Mouse (Mus musculus) cortical plate, adult 2 months (tissue): ENCODE results near the gene Mapk8.

ENCODE experiments used
- CTCF ChIP-seq: fragments of 200-500 bp; IDR thresholded peaks from 2 replicates; pipeline ENCODE4 v1.5.1; 2011; ENCODE audit warnings: mild to moderate bottlenecking, control low read depth, low read length; ENCODE audit not compliant: insufficient read depth; ENCODE audit errors: extremely low read depth
- POLR2A ChIP-seq: fragments of 200-500 bp; IDR thresholded peaks from 2 replicates; pipeline ENCODE4 v1.6.1; 2011; ENCODE audit warnings: mild to moderate bottlenecking, low read length, control low read depth; ENCODE audit not compliant: insufficient read depth; ENCODE audit errors: extremely low read depth

DNA sequence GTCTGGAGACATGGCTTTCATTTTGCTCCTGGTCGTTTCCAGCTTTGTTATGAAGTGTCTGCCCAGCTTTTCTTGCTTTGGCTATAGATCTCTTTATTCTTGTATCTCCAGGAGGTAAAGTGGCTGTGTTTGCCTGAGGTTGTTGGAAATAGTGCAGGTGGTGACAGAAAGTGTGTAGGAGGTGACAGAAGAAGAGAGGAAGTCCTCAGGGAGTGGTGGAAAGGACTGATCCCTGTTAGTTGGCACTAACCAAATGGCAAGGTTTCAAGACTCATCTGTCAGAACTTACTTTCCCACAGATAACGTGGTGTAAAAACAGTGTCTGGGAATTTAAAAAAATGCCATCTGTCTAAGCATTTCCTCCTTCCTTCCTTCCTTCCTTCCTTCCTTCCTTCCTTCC lies 27.5 kb upstream of the Mapk8 start:
- TF ChIP-seq CTCF, result no peak
- no peak for TF ChIP-seq POLR2A
